Mouse (Mus musculus) limb, embryonic 13.5 days (tissue): ENCODE data around the gene Acmsd. TPM values are rescaled to one million over a fixed set of nuclear protein-coding genes. Genes with fewer than 3 reads are reported as not detected.
"Not testable (repeated sequence)": the region's sequence is repeated elsewhere in the genome, so short reads cannot be mapped to it uniquely, and the experiment has no call there.

Experiments
- ATAC-seq: fragments of 200-750 bp; cut with Nextera tagmentation; 2 replicates; pipeline ENCODE4 v1.8.0; 2017; ENCODE audit warnings: low read depth, moderate number of reproducible peaks, moderate TSS enrichment; ENCODE audit not compliant: low FRiP score
- H3K27ac ChIP-seq: fragments of 300-500 bp; sonication (generic); 2 replicates; pipeline ENCODE4 v1.5.1; 2015; ENCODE audit warnings: inconsistent platforms, mild to moderate bottlenecking, moderate library complexity
- H3K27me3 ChIP-seq: fragments of 300-500 bp; sonication (generic); 2 replicates; pipeline ENCODE4 v1.6.1; 2015; ENCODE audit warnings: mild to moderate bottlenecking, inconsistent platforms
- H3K36me3 ChIP-seq: fragments of 300-500 bp; sonication (generic); 2 replicates; pipeline ENCODE4 v1.6.1; 2015; ENCODE audit warnings: inconsistent platforms, mild to moderate bottlenecking, moderate library complexity
- H3K4me1 ChIP-seq: fragments of 300-500 bp; sonication (generic); 2 replicates; pipeline ENCODE4 v1.6.1; 2015; ENCODE audit warnings: inconsistent platforms
- H3K4me2 ChIP-seq: fragments of 300-500 bp; sonication (generic); replicated peaks from 2 replicates; pipeline ENCODE4 v1.6.1; 2015; ENCODE audit warnings: inconsistent platforms, mild to moderate bottlenecking, moderate library complexity
- H3K4me3 ChIP-seq: fragments of 300-500 bp; sonication (generic); 2 replicates; pipeline ENCODE4 v1.5.1; 2015; ENCODE audit warnings: moderate library complexity, mild to moderate bottlenecking, inconsistent platforms
- H3K9ac ChIP-seq: fragments of 300-500 bp; sonication (generic); 2 replicates; pipeline ENCODE4 v1.6.1; 2015; ENCODE audit warnings: mild to moderate bottlenecking, inconsistent platforms
- H3K9me3 ChIP-seq: fragments of 300-500 bp; sonication (generic); 2 replicates; pipeline ENCODE4 v1.6.1; 2016; ENCODE audit warnings: inconsistent platforms
- WGBS: fragments of 180-500 bp; shearing (Covaris S2); methylation state at CpG from one replicate; pipeline ENCODE4 v1.1.7; 2015; 5-methylcytosine and 5-hydroxymethylcytosine counted together
- polyA plus RNA-seq: library from polyadenylated mRNA; unstranded; fragments of >200 nt; fragmentation: Nextera tagmentation; extraction: Ambion mirVana; gene quantifications from 2 replicates; pipeline ENCODE4 v1.2.1, GENCODE M21; 2015

Acmsd gene
- polyA plus RNA-seq, 1 experiment from 2014 or later = 0.06 TPM

GRCm38 (mm10) chr1:127750401-127751102 is 21.3 kb downstream of the Acmsd start:
- Histone ChIP-seq H3K27ac (no peak overlapping the region), H3K9ac (no peak overlapping the region), H3K27me3 (no peaks in the 10 kb centered on the region), H3K9me3 (peaks cover 5% of the 10 kb centered on the region; the same call in 1 of the 2 replicates), H3K4me2 (no peak overlapping the region), H3K4me1 (no peaks in the 10 kb centered on the region), H3K4me3 (no peak overlapping the region), H3K36me3 (no peaks in the 10 kb centered on the region)
- 75% methylated on average over 11 of the region's 11 CpGs for WGBS
- ATAC-seq = no peak

- Histone ChIP-seq H3K27ac (no peak overlapping the region), H3K4me1 (no peaks in the 10 kb centered on the region), H3K27me3 (no peaks in the 10 kb centered on the region), H3K4me3 (no peak overlapping the region), H3K4me2 (no peak overlapping the region), H3K9me3 (no peaks in the 10 kb centered on the region), H3K36me3 (no peaks in the 10 kb centered on the region), H3K9ac (no peak overlapping the region)
- WGBS = 71% methylated on average over 4 of the region's 4 CpGs
- ATAC-seq = no peak
Measured at GRCm38 (mm10) chr1:127755806-127756205, 26.6 kb downstream of the Acmsd start.

GRCm38 (mm10) chr1:127756331-127757163 is 27.3 kb downstream of the Acmsd start:
- Histone ChIP-seq H3K4me2 (no peak overlapping the region), H3K27me3 (no peaks in the 10 kb centered on the region), H3K4me1 (no peaks in the 10 kb centered on the region), H3K9ac (no peak overlapping the region), H3K36me3 (no peaks in the 10 kb centered on the region), H3K27ac (no peak overlapping the region), H3K9me3 (no peaks in the 10 kb centered on the region), H3K4me3 (no peak overlapping the region)
- WGBS = 74% methylated on average over 5 of the region's 5 CpGs
- no peak for ATAC-seq

- H3K36me3 ChIP-seq = not testable (repeated sequence)
- 87% methylated on average over 3 of the region's 3 CpGs for WGBS
Measured at GRCm38 (mm10) chr1:127757164-127757545, 27.9 kb downstream of the Acmsd start.

GRCm38 (mm10) chr1:127765468-127765867 is 36.3 kb downstream of the Acmsd start:
- Histone ChIP-seq H3K27ac (no peak overlapping the region), H3K9ac (no peak overlapping the region), H3K9me3 (no peaks in the 10 kb centered on the region), H3K4me1 (0 out of 2 replicates have a peak, but pooled peaks cover 11% of the 10 kb centered on the region), H3K27me3 (no peaks in the 10 kb centered on the region), H3K4me3 (no peak overlapping the region), H3K4me2 (no peak overlapping the region), H3K36me3 (no peaks in the 10 kb centered on the region)
- WGBS = 58% methylated on average over 2 of the region's 2 CpGs
- ATAC-seq = no peak

More at GRCm38 (mm10) chr1:127757164-127757545, 27.9 kb downstream of the Acmsd start:
- not testable (repeated sequence) for H3K9me3 ChIP-seq, H3K4me3 ChIP-seq, H3K4me2 ChIP-seq, H3K27me3 ChIP-seq, ATAC-seq, H3K27ac ChIP-seq, H3K4me1 ChIP-seq, H3K9ac ChIP-seq

GRCm38 (mm10) chr1:127766741-127767140 is 37.5 kb downstream of the Acmsd start:
- H3K27ac ChIP-seq = no peak overlapping the region
- no peaks in the 10 kb centered on the region for H3K27me3 ChIP-seq
- no peak for ATAC-seq
- H3K9me3 ChIP-seq = no peaks in the 10 kb centered on the region
- WGBS = 81% methylated on average over 2 of the region's 2 CpGs
- 0 out of 2 replicates have a peak, but pooled peaks cover 11% of the 10 kb centered on the region for H3K4me1 ChIP-seq
- no peak overlapping the region for H3K9ac ChIP-seq
- H3K36me3 ChIP-seq = no peaks in the 10 kb centered on the region
- H3K4me2 ChIP-seq = no peak overlapping the region
- no peak overlapping the region for H3K4me3 ChIP-seq

- Histone ChIP-seq H3K27me3 (no peaks in the 10 kb centered on the region), H3K9ac (peak overlapping the region; percentile 73), H3K27ac (peak overlapping the region; percentile 72), H3K36me3 (peaks cover 5% of the 10 kb centered on the region; the same call in 1 of the 2 replicates), H3K4me3 (peak overlapping the region; percentile 93), H3K4me2 (peak overlapping the region; percentile 82), H3K4me1 (peaks cover 31% of the 10 kb centered on the region), H3K9me3 (no peaks in the 10 kb centered on the region)
- peak; percentile 42 for ATAC-seq
- WGBS = 2% methylated on average over 14 of the region's 14 CpGs
Measured at GRCm38 (mm10) chr1:127773198-127773802, 44.1 kb downstream of the Acmsd start.

- Histone ChIP-seq H3K4me3 (peak within 1 kb of the TSS; percentile 93), H3K27ac (peak within 1 kb of the TSS; percentile 93), H3K4me2 (peak within 1 kb of the TSS; percentile 82), H3K27me3 (no peaks in the 10 kb centered on the region), H3K9ac (peak within 1 kb of the TSS; percentile 96), H3K9me3 (no peaks in the 10 kb centered on the region), H3K36me3 (peaks cover 5% of the 10 kb centered on the region; the same call in 1 of the 2 replicates), H3K4me1 (peaks cover 30% of the 10 kb centered on the region)
- under 1% methylated on average over 62 of the region's 63 CpGs for whole genome bisulfite sequencing
- peak; percentile 99 for ATAC-seq
Measured at GRCm38 (mm10) chr1:127773803-127774500, 44.7 kb downstream of the Acmsd start, which contains the start of gene Ccnt2. Gene Ccnt2, plus strand, starts transcription at chr1:127774164.

- peak overlapping the region; percentile 82 for H3K4me2 ChIP-seq
- ATAC-seq = peak; percentile 24; the same call in 1 of the 2 replicates
- H3K36me3 ChIP-seq = peaks cover 5% of the 10 kb centered on the region; the same call in 1 of the 2 replicates
- H3K27me3 ChIP-seq = no peaks in the 10 kb centered on the region
- H3K9ac ChIP-seq = peak overlapping the region; percentile 96
- H3K4me3 ChIP-seq = peak overlapping the region; percentile 93
- H3K4me1 ChIP-seq = peaks cover 26% of the 10 kb centered on the region
- WGBS = under 1% methylated on average over 31 of the region's 31 CpGs
- peak overlapping the region; percentile 93 for H3K27ac ChIP-seq
- H3K9me3 ChIP-seq = no peaks in the 10 kb centered on the region
Measured at GRCm38 (mm10) chr1:127774501-127774880, 45.3 kb downstream of the Acmsd start.

GRCm38 (mm10) chr1:127775206-127775720 is 46.0 kb downstream of the Acmsd start:
- Histone ChIP-seq H3K4me2 (peak overlapping the region; percentile 82), H3K4me3 (peak overlapping the region; percentile 93)
- ATAC-seq = no peak

GRCm38 (mm10) chr1:127776246-127776645 is 47.0 kb downstream of the Acmsd start:
- Histone ChIP-seq H3K27ac (no peak overlapping the region), H3K36me3 (peaks cover 5% of the 10 kb centered on the region; the same call in 1 of the 2 replicates), H3K4me1 (peaks cover 25% of the 10 kb centered on the region), H3K4me2 (peak overlapping the region; percentile 46), H3K9ac (no peak overlapping the region), H3K27me3 (no peaks in the 10 kb centered on the region), H3K9me3 (no peaks in the 10 kb centered on the region), H3K4me3 (peak overlapping the region; percentile 10; the same call in 1 of the 2 replicates)
- ATAC-seq = no peak
- 70% methylated on average over 6 of the region's 6 CpGs for WGBS

More at GRCm38 (mm10) chr1:127775206-127775720, 46.0 kb downstream of the Acmsd start:
- H3K4me1 ChIP-seq = peaks cover 25% of the 10 kb centered on the region
- 9% methylated on average over 10 of the region's 10 CpGs for WGBS
- H3K27me3 ChIP-seq = no peaks in the 10 kb centered on the region
- H3K9ac ChIP-seq = peak overlapping the region; percentile 96
- no peaks in the 10 kb centered on the region for H3K9me3 ChIP-seq
- no peak overlapping the region for H3K27ac ChIP-seq
- H3K36me3 ChIP-seq = peaks cover 5% of the 10 kb centered on the region; the same call in 1 of the 2 replicates
